Mouse (Mus musculus) MEL (cell line): Measurements from ENCODE around the gene D430041D05Rik. TPM values are rescaled to one million over a fixed set of nuclear protein-coding genes. Genes with fewer than 3 reads are reported as not detected.

Experiments
- DNase-seq: peaks from one replicate; pipeline ENCODE4 v3.0.0; 2011; ENCODE audit warnings: low read depth, low spot score
- H3K27ac ChIP-seq: 2 replicates; pipeline ENCODE4 v1.5.1; 2012; ENCODE audit warnings: low read depth, mild to moderate bottlenecking, control low read depth, low read length, moderate library complexity; ENCODE audit not compliant: control insufficient read depth
- H3K27me3 ChIP-seq, 2 experiments: fragments of 150-350 bp in 1 of 2; sonication (generic) in 1 of 2; 2 replicates each; pipeline ENCODE4 v1.6.1; 2012; ENCODE audit warnings: low read length in 2 of 2, mild to moderate bottlenecking in 2 of 2, improper control_type of control experiment in 1 of 2, moderate library complexity in 1 of 2; ENCODE audit not compliant: insufficient read depth in 2 of 2, control insufficient read depth in 1 of 2
- H3K36me3 ChIP-seq, 2 experiments: 2 replicates each; pipeline ENCODE4 v1.6.1; 2012 to 2014; ENCODE audit warnings: low read length in 2 of 2, improper control_type of control experiment in 1 of 2, inconsistent platforms in 1 of 2, mild to moderate bottlenecking in 1 of 2; ENCODE audit not compliant: insufficient read depth in 2 of 2, control insufficient read depth in 1 of 2
- H3K4me1 ChIP-seq, 2 experiments: fragments of 150-350 bp in 1 of 2; sonication (generic) in 1 of 2; 2 replicates each; pipeline ENCODE4 v1.6.1; 2012; ENCODE audit warnings: low read length in 2 of 2, improper control_type of control experiment in 1 of 2, mild to moderate bottlenecking in 1 of 2; ENCODE audit not compliant: insufficient read depth in 2 of 2, control insufficient read depth in 1 of 2
- H3K4me3 ChIP-seq, 2 experiments: fragments of 150-350 bp in 1 of 2; sonication (generic) in 1 of 2; 2 replicates each; pipeline ENCODE4 v1.5.1; 2012; ENCODE audit warnings: low read depth in 2 of 2, low read length in 2 of 2, mild to moderate bottlenecking in 2 of 2, moderate library complexity in 2 of 2, control low read depth in 1 of 2, improper control_type of control experiment in 1 of 2; ENCODE audit not compliant: control insufficient read depth in 1 of 2, insufficient read depth in 1 of 2
- H3K79me2 ChIP-seq: 2 replicates; pipeline ENCODE4 v1.6.1; 2012; ENCODE audit warnings: mild to moderate bottlenecking, low read length, moderate library complexity; ENCODE audit not compliant: control insufficient read depth, poor library complexity, insufficient read depth
- H3K9ac ChIP-seq: 2 replicates; pipeline ENCODE4 v1.6.1; 2012; ENCODE audit warnings: low read depth, mild to moderate bottlenecking, control low read depth, low read length, moderate library complexity; ENCODE audit not compliant: control insufficient read depth, poor library complexity, severe bottlenecking
- H3K9me3 ChIP-seq: fragments of 150-350 bp; sonication (generic); replicated peaks from 2 replicates; pipeline ENCODE4 v1.6.1; 2012; ENCODE audit warnings: mild to moderate bottlenecking, low read length, improper control_type of control experiment, moderate library complexity; ENCODE audit not compliant: insufficient read depth
- BHLHE40 ChIP-seq: IDR thresholded peaks from 2 replicates; pipeline ENCODE4 v1.6.1; 2012; ENCODE audit warnings: low read depth, mild to moderate bottlenecking, inconsistent platforms, low read length, improper control_type of control experiment, borderline replicate concordance
- CHD2 ChIP-seq: IDR thresholded peaks from 2 replicates; pipeline ENCODE4 v1.6.1; 2011; ENCODE audit warnings: low read length, improper control_type of control experiment
- ETS1 ChIP-seq: IDR thresholded peaks from 2 replicates; pipeline ENCODE4 v1.6.1; 2012; ENCODE audit warnings: low read depth, mild to moderate bottlenecking, inconsistent platforms, low read length, improper control_type of control experiment, moderate library complexity
- HCFC1 ChIP-seq: IDR thresholded peaks from 2 replicates; pipeline ENCODE4 v1.6.1; 2012; ENCODE audit warnings: low read depth, mild to moderate bottlenecking, inconsistent platforms, low read length, improper control_type of control experiment, moderate library complexity
- MAX ChIP-seq: IDR thresholded peaks from 2 replicates; pipeline ENCODE4 v1.6.1; 2011; ENCODE audit warnings: low read length, improper control_type of control experiment
- MEF2A ChIP-seq: IDR thresholded peaks from 2 replicates; pipeline ENCODE4 v1.6.1; 2014; ENCODE audit warnings: low read depth, mild to moderate bottlenecking, inconsistent platforms, low read length, improper control_type of control experiment; ENCODE audit not compliant: poor library complexity, insufficient replicate concordance, severe bottlenecking; ENCODE audit errors: extremely low read depth
- MYB ChIP-seq: IDR thresholded peaks from 2 replicates; pipeline ENCODE4 v1.6.1; 2011; ENCODE audit warnings: mild to moderate bottlenecking, low read depth, low read length, improper control_type of control experiment
- MYC ChIP-seq: IDR thresholded peaks from 2 replicates; pipeline ENCODE4 v1.6.1; 2011; ENCODE audit warnings: low read depth, mild to moderate bottlenecking, low read length, improper control_type of control experiment, moderate library complexity
- NRF1 ChIP-seq: IDR thresholded peaks from 2 replicates; pipeline ENCODE4 v1.6.1; 2014; ENCODE audit warnings: low read depth, mild to moderate bottlenecking, inconsistent platforms, low read length, improper control_type of control experiment, moderate library complexity; ENCODE audit not compliant: poor library complexity, insufficient read depth, severe bottlenecking
- POLR2AphosphoS5 ChIP-seq: IDR thresholded peaks from 2 replicates; pipeline ENCODE4 v1.6.1; 2012; ENCODE audit warnings: low read depth, borderline replicate concordance, mild to moderate bottlenecking, inconsistent platforms, low read length, moderate library complexity, mixed read lengths
- RAD21 ChIP-seq: IDR thresholded peaks from 2 replicates; pipeline ENCODE4 v1.6.1; 2011; ENCODE audit warnings: mild to moderate bottlenecking, low read depth, low read length, improper control_type of control experiment
- RCOR1 ChIP-seq: IDR thresholded peaks from 2 replicates; pipeline ENCODE4 v1.6.1; 2012; ENCODE audit warnings: low read depth, mild to moderate bottlenecking, inconsistent platforms, low read length, improper control_type of control experiment
- SMC3 ChIP-seq: IDR thresholded peaks from 2 replicates; pipeline ENCODE4 v1.6.1; 2011; ENCODE audit warnings: low read depth, low read length, improper control_type of control experiment
- TAL1 ChIP-seq: IDR thresholded peaks from 2 replicates; pipeline ENCODE4 v1.6.1; 2012; ENCODE audit warnings: mild to moderate bottlenecking, inconsistent platforms, low read length, moderate library complexity, mixed read lengths
- TBP ChIP-seq: IDR thresholded peaks from 2 replicates; pipeline ENCODE4 v1.8.0; 2011; ENCODE audit warnings: low read depth, low read length, improper control_type of control experiment
- TCF12 ChIP-seq: IDR thresholded peaks from 2 replicates; pipeline ENCODE4 v1.6.1; 2014; ENCODE audit warnings: low read depth, mild to moderate bottlenecking, inconsistent platforms, low read length, improper control_type of control experiment, moderate library complexity
- UBTF ChIP-seq: IDR thresholded peaks from 2 replicates; pipeline ENCODE4 v1.6.1; 2012; ENCODE audit warnings: low read depth, mild to moderate bottlenecking, inconsistent platforms, low read length, improper control_type of control experiment, moderate library complexity, borderline replicate concordance; ENCODE audit not compliant: insufficient read depth
- USF1 ChIP-seq: IDR thresholded peaks from 2 replicates; pipeline ENCODE4 v1.6.1; 2014; ENCODE audit warnings: low read depth, mild to moderate bottlenecking, inconsistent platforms, low read length, improper control_type of control experiment, moderate library complexity
- USF2 ChIP-seq, 2 experiments: IDR thresholded peaks; 2 replicates each; pipeline ENCODE4 v1.6.1; 2011 to 2012; ENCODE audit warnings: improper control_type of control experiment in 2 of 2, low read length in 2 of 2, borderline replicate concordance in 1 of 2, inconsistent platforms in 1 of 2, low read depth in 1 of 2, mild to moderate bottlenecking in 1 of 2; ENCODE audit not compliant: insufficient read depth in 1 of 2
- ZC3H11A ChIP-seq: IDR thresholded peaks from 2 replicates; pipeline ENCODE4 v1.6.1; 2012; ENCODE audit warnings: low read depth, mild to moderate bottlenecking, inconsistent platforms, low read length, improper control_type of control experiment
- polyA plus RNA-seq, 2 experiments: library from polyadenylated mRNA; stranded (reverse) in 1 of 2; unstranded in 1 of 2; fragments of >175 nt in 1 of 2; fragments of >200 nt in 1 of 2; gene quantifications; 2 replicates each; pipeline versions ENCODE4 v1.2.1 to v1.2.4; 2012; ENCODE audit warnings: low replicate concordance in 2 of 2, low read depth in 1 of 2; ENCODE audit not compliant: insufficient read length in 2 of 2, insufficient read depth in 1 of 2, missing spikeins in 1 of 2
- total RNA-seq: library from RNA; depleted of rRNA; stranded (reverse); fragments of 300-350 nt; gene quantifications from 2 replicates; pipeline ENCODE4 v1.2.3, GENCODE M21; 2012

The D430041D05Rik gene
- total and polyA plus RNA-seq, 3 experiments = 0.46 to 1.1 TPM; not detected in 1

DNA sequence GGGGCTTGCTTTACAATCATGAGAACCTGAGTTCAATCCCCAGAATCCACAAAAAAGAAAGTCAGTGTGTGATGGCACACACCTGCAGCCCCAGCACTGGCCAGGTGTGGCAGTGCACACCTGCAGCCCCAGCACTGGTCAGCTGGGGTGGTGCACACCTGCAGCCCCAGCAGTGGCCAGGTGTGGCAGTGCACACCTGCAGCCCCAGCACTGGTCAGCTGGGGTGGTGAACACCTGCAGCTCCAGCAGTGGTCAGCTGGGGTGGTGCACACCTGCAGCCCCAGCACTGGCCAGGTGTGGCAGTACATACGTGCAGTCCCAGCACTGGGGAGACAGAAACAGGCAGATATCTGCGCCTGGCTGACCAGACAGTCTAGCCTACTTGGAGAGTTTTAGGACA, 32.8 kb downstream of the D430041D05Rik start:
- TF ChIP-seq SMC3 (no peak), MEF2A (no peak), TBP (no peak), MYB (no peak), UBTF (no peak), ZC3H11A (no peak), TCF12 (no peak), USF1 (no peak), RCOR1 (no peak), USF2 (IDR thresholded peaks at IDR 0.05; ENCODE audit: borderline replicate concordance in 1 of 2, insufficient read depth in 1 of 2, low read depth in 1 of 2, low read length in 2 of 2) (no peak), NRF1 (no peak), CHD2 (no peak)

GRCm38 (mm10) chr2:104372156-104372555, 38.7 kb downstream of the D430041D05Rik start:
- H3K9me3 ChIP-seq = no peaks in the 10 kb centered on the region
- no peak overlapping the region for H3K4me3 ChIP-seq
- H3K27me3 ChIP-seq = peaks cover 0 to 5% of the 10 kb centered on the region in 2 experiments; a peak in 3 of 4 replicates
- H3K27ac ChIP-seq = no peak overlapping the region
- H3K79me2 ChIP-seq = no peaks in the 10 kb centered on the region
- TF ChIP-seq MAX (no peak), HCFC1 (no peak), SMC3 (no peak), POLR2AphosphoS5 (no peak), RAD21 (no peak), TAL1 (no peak), ZC3H11A (no peak), BHLHE40 (no peak), USF2 (IDR thresholded peaks at IDR 0.05; ENCODE audit: borderline replicate concordance in 1 of 2, insufficient read depth in 1 of 2, low read depth in 1 of 2, low read length in 2 of 2) (no peak), MYC (no peak), ETS1 (no peak)
- no peaks in the 10 kb centered on the region for H3K36me3 ChIP-seq
- no peak for DNase-seq
- no peaks in the 10 kb centered on the region for H3K4me1 ChIP-seq
- no peak overlapping the region for H3K9ac ChIP-seq

More for the DNA sequence above, 32.8 kb downstream of the D430041D05Rik start:
- Histone ChIP-seq H3K79me2 (no peaks in the 10 kb centered on the region), H3K4me3 (no peak overlapping the region), H3K9ac (no peak overlapping the region), H3K4me1 (no peaks in the 10 kb centered on the region), H3K27me3 (peaks cover 0 to 3% of the 10 kb centered on the region in 2 experiments), H3K36me3 (no peaks in the 10 kb centered on the region), H3K9me3 (no peaks in the 10 kb centered on the region), H3K27ac (no peak overlapping the region)
- DNase-seq = no peak
